Mouse (Mus musculus) forebrain, postnatal 0 days (tissue): ENCODE results near the gene Cysrt1. TPM values are rescaled to one million over a fixed set of nuclear protein-coding genes. Genes with fewer than 3 reads are reported as not detected.
A peak's percentile ranks its signal among the peaks of the same experiment; 100 is the strongest.
"Not testable (repeated sequence)": the region's sequence is repeated elsewhere in the genome, so short reads cannot be mapped to it uniquely, and the experiment has no call there.

ENCODE experiments used
- ATAC-seq: fragments of 200-750 bp; cut with Nextera tagmentation; 2 replicates; pipeline ENCODE4 v1.8.0; 2017; ENCODE audit warnings: mild to moderate bottlenecking, moderate library complexity
- DNase-seq: peaks from one replicate; pipeline ENCODE4 v3.0.0-alpha.2; 2015
- H3K27ac ChIP-seq: fragments of 300-500 bp; sonication (generic); 2 replicates; pipeline ENCODE4 v1.5.1; 2014; ENCODE audit warnings: low read depth, mild to moderate bottlenecking, antibody characterized with exemption, low read length, moderate library complexity, mixed read lengths
- H3K27me3 ChIP-seq: fragments of 300-500 bp; sonication (generic); 2 replicates; pipeline ENCODE4 v1.6.1; 2014; ENCODE audit warnings: mild to moderate bottlenecking, low read length, mixed read lengths; ENCODE audit not compliant: insufficient read depth
- H3K36me3 ChIP-seq: fragments of 300-500 bp; sonication (generic); 2 replicates; pipeline ENCODE4 v1.6.1; 2014; ENCODE audit warnings: mild to moderate bottlenecking, moderate library complexity; ENCODE audit not compliant: insufficient read depth
- H3K4me1 ChIP-seq: fragments of 300-500 bp; sonication (generic); 2 replicates; pipeline ENCODE4 v1.6.1; 2014; ENCODE audit warnings: antibody characterized with exemption; ENCODE audit not compliant: insufficient read depth
- H3K4me2 ChIP-seq: fragments of 300-500 bp; sonication (generic); 2 replicates; pipeline ENCODE4 v1.6.1; 2014; ENCODE audit warnings: low read depth, mild to moderate bottlenecking, moderate library complexity
- H3K4me3 ChIP-seq: fragments of 300-500 bp; sonication (generic); 2 replicates; pipeline ENCODE4 v1.5.1; 2014; ENCODE audit warnings: low read depth, low read length, mixed read lengths
- H3K9ac ChIP-seq: fragments of 300-500 bp; sonication (generic); 2 replicates; pipeline ENCODE4 v1.6.1; 2014; ENCODE audit warnings: mild to moderate bottlenecking
- H3K9me3 ChIP-seq: fragments of 300-500 bp; sonication (generic); 2 replicates; pipeline ENCODE4 v1.6.1; 2016; ENCODE audit warnings: low read length
- CTCF ChIP-seq: sonication (generic); IDR thresholded peaks from 2 replicates; pipeline ENCODE4 v1.5.1; 2016; ENCODE audit warnings: antibody characterized with exemption, control low read depth, low read depth
- WGBS: fragments of 180-500 bp; shearing (Covaris S2); extraction: QIAGEN DNeasy Blood & Tissue Kit; methylation state at CpG from one replicate; pipeline ENCODE4 v1.1.7; 2014; 5-methylcytosine and 5-hydroxymethylcytosine counted together
- polyA plus RNA-seq: library from polyadenylated mRNA; unstranded; fragments of >200 nt; fragmentation: Nextera tagmentation; extraction: Ambion mirVana; gene quantifications from 2 replicates; pipeline ENCODE4 v1.2.1, GENCODE M21; 2015
- total RNA-seq: library from RNA; depleted of rRNA; stranded (reverse); fragments of >200 nt; gene quantifications from 2 replicates; pipeline ENCODE4 v1.2.3, GENCODE M21; 2014

Gene Cysrt1
- total and polyA plus RNA-seq, 2 experiments from 2014 or later, result not detected

GRCm38 (mm10) chr2:25258887-25259286 lies 16.6 kb upstream of the Cysrt1 start:
- no peak overlapping the region for H3K27ac ChIP-seq
- no peaks in the 10 kb centered on the region for H3K27me3 ChIP-seq
- ATAC-seq (no peak), DNase-seq (no peak)
- peak; percentile 57 for TF ChIP-seq CTCF
- no peaks in the 10 kb centered on the region for H3K9me3 ChIP-seq
- H3K4me1 ChIP-seq, result peaks cover 18% of the 10 kb centered on the region
- no peak overlapping the region for H3K4me3 ChIP-seq
- no peak overlapping the region for H3K9ac ChIP-seq
- WGBS, result 45% methylated on average over 2 of the region's 2 CpGs
- no peaks in the 10 kb centered on the region for H3K36me3 ChIP-seq
- no peak overlapping the region for H3K4me2 ChIP-seq

- ATAC-seq, DNase-seq, H3K27ac ChIP-seq, H3K9me3 ChIP-seq, H3K36me3 ChIP-seq, H3K27me3 ChIP-seq, H3K9ac ChIP-seq, H3K4me2 ChIP-seq, H3K4me3 ChIP-seq: not testable (repeated sequence)
- H3K4me1 ChIP-seq, result peaks cover 10% of the 10 kb centered on the region; the same call in 1 of the 2 replicates
- WGBS, result 85% methylated on average over 5 of the region's 5 CpGs
Measured at GRCm38 (mm10) chr2:25257250-25257649, 15.0 kb upstream of the Cysrt1 start.

GRCm38 (mm10) chr2:25256443-25257109 lies 14.3 kb upstream of the Cysrt1 start:
- peak overlapping the region; percentile 94 for H3K4me3 ChIP-seq
- H3K4me1 ChIP-seq, result peaks cover 10% of the 10 kb centered on the region; the same call in 1 of the 2 replicates
- H3K27ac ChIP-seq, result 0 out of 2 replicates have a peak overlapping the region, but pooled peaks have one; percentile 82
- H3K27me3 ChIP-seq, H3K36me3 ChIP-seq, DNase-seq, H3K9me3 ChIP-seq, ATAC-seq: not testable (repeated sequence)
- H3K9ac ChIP-seq, result peak overlapping the region; percentile 92
- TF ChIP-seq CTCF, result peak; percentile 37
- H3K4me2 ChIP-seq, result peak overlapping the region; percentile 98
- 61% methylated on average over 12 of the region's 12 CpGs for WGBS

- H3K4me3 ChIP-seq, result peak within 1 kb of the TSS; percentile 94
- no peaks in the 10 kb centered on the region for H3K9me3 ChIP-seq
- peaks cover 16% of the 10 kb centered on the region; the same call in 1 of the 2 replicates for H3K36me3 ChIP-seq
- peak within 1 kb of the TSS; percentile 82 for H3K27ac ChIP-seq
- TF ChIP-seq CTCF, result no peak
- DNase-seq, result peak; percentile 94
- 4% methylated on average over 39 of the region's 39 CpGs for WGBS
- peaks cover 10% of the 10 kb centered on the region; the same call in 1 of the 2 replicates for H3K4me1 ChIP-seq
- peak; percentile 95 for ATAC-seq
- no peaks in the 10 kb centered on the region for H3K27me3 ChIP-seq
- H3K4me2 ChIP-seq, result peak within 1 kb of the TSS; percentile 98
- peak within 1 kb of the TSS; percentile 92 for H3K9ac ChIP-seq
Measured at GRCm38 (mm10) chr2:25255284-25255779, 13.1 kb upstream of the Cysrt1 start, which contains the start of gene Tmem203. TSS of gene Tmem203 (plus strand) at chr2:25255439.

- Histone ChIP-seq H3K27ac (no peak overlapping the region), H3K9me3 (no peaks in the 10 kb centered on the region), H3K4me2 (no peak overlapping the region), H3K4me1 (peaks cover 10% of the 10 kb centered on the region; the same call in 1 of the 2 replicates), H3K36me3 (peaks cover 32% of the 10 kb centered on the region), H3K4me3 (no peak overlapping the region), H3K27me3 (no peaks in the 10 kb centered on the region), H3K9ac (no peak overlapping the region)
- DNase-seq (no peak), ATAC-seq (no peak)
- 71% methylated on average over 1 of the region's 1 CpGs for WGBS
- peak; percentile 49 for TF ChIP-seq CTCF
Measured at GRCm38 (mm10) chr2:25252331-25252730, 10.1 kb upstream of the Cysrt1 start.

DNA sequence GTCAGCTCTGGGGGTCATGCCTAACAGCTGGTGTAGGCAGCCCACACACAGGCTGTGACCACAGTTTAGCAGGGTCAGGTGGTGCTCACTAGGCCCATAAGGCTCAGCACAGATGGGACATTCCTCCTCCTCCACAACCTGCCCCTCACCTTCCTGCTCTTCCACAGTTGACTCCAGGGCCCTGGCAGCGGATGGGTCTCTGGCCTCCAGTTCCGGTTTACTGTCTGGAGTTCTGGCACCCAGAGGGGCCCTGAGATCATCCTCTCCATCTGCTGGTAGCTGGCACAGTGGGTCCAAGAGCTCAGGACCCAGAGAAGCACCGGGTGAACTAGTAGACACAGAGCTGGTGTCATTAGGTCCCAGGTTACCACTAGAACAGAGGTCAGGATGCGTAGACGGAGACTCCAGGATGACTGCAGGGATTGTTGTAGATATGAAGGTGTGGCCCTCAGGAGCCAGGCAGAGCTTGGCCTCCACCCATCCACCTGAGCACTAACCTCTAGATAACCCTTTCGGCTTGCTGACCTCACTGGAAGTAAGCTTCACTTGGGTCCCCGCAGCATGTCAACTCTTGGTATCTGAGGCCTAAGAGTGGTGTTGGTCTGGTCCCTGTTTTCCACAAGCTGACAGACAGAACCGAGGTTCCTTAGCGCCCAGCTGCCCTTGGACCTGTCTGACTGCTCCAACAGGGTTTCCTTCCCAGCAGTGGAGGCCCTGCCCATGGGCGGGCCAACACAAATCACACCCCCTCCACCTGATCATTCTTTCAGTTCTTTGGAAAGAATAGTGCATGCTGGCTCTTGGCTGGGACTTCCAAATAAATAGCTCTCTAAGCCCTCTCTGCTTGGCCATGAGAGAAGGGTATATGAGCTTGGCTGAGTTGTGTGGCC lies 4.2 kb upstream of the Cysrt1 start, which contains the start of gene AL732309.1:
Gene AL732309.1, minus strand, starts transcription at position 681 of the 890 bp plus-strand sequence.
- H3K36me3 ChIP-seq, result peaks cover 53% of the 10 kb centered on the region
- no peaks in the 10 kb centered on the region for H3K27me3 ChIP-seq
- peaks cover 3% of the 10 kb centered on the region; the same call in 1 of the 2 replicates for H3K4me1 ChIP-seq
- H3K9me3 ChIP-seq, result no peaks in the 10 kb centered on the region
- ATAC-seq (no peak), DNase-seq (no peak)
- H3K27ac ChIP-seq, result no peak within 1 kb of the TSS
- H3K4me2 ChIP-seq, result no peak within 1 kb of the TSS
- TF ChIP-seq CTCF, result no peak
- H3K9ac ChIP-seq, result no peak within 1 kb of the TSS
- WGBS, result 92% methylated on average over 10 of the region's 10 CpGs
- H3K4me3 ChIP-seq, result no peak within 1 kb of the TSS
